Mouse (Mus musculus): Measurements from ENCODE around the gene Mettl8. TPM values are rescaled to one million over a fixed set of nuclear protein-coding genes. Genes with fewer than 3 reads are reported as not detected.

Mettl8 gene
- polyA plus RNA-seq, 1 experiment from 2014 or later = 13.8 TPM

DNA sequence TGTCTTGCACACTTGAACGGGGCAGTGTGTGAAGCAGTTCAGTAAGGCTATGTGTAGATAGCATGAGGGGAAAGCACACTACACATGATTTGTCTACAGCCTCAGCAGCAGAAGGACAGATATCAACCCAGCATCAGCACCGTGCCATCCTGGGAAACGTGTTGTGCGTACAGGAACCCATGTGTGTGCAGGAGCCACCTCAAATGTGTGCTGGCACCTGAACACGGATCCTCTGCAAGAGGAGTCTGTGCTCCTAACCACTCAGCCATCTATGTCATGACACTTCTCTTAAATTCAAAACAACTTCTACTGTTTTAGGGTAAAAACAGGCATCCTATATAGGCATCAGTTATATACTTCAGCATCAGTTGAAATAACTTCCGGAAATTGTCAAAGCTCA is 80.6 kb downstream of the Mettl8 start:
- Histone ChIP-seq H3K27ac (ENCODE audit: low read length) (no peak overlapping the region), H3K4me3 (ENCODE audit: low read length) (no peak overlapping the region), H3K36me3 (ENCODE audit: control insufficient read depth, insufficient read depth, low read length) (no peaks in the 10 kb centered on the region), H3K4me2 (ENCODE audit: low read depth, low read length) (no peak overlapping the region), H3K4me1 (ENCODE audit: control insufficient read depth, insufficient read depth, low read length) (no peaks in the 10 kb centered on the region), H3K9ac (ENCODE audit: low read depth, low read length) (no peak overlapping the region), H3K27me3 (replicated peaks; ENCODE audit: control insufficient read depth, insufficient read depth, low read length) (no peaks in the 10 kb centered on the region), H3K9me3 (ENCODE audit: control insufficient read depth, low read length) (no peaks in the 10 kb centered on the region)
- ATAC-seq = no peak
- 90% methylated on average over 6 of the region's 6 CpGs for WGBS

DNA sequence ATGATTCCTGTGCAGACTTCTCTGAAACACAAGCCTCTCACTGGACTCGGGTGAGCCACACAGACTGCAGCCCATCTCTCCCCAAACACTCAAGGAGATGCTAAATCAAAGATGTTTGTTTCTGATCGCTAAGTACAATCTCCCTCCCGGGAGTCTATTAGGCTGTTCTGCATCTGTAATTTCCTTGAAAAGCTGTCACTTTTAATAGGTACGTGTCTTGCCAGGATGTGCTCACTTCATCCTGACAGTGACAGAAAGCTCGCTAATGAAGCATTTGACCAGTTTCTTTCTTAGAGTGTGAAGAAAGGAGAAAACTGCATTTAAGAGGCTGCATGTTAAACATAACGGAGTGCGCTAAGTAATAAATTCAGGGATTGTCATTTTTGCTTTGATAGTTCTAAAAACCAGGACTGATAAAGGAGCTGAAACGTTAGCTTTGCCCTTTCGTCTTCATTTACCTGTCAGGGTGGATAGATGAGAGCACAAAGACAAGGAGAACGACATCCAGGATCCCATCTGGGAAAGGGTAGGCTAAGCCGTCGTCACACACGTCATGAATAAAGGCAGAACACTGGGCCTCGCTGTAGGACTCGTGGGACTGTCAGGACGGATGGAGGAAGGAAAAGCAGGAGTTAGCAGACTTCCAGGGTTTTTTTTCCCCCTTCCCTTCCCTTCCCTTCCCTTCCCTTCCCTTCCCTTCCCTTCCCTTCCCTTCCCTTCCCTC is 82.4 kb downstream of the Mettl8 start:
- H3K27ac ChIP-seq (ENCODE audit: low read length) = no peak overlapping the region

DNA sequence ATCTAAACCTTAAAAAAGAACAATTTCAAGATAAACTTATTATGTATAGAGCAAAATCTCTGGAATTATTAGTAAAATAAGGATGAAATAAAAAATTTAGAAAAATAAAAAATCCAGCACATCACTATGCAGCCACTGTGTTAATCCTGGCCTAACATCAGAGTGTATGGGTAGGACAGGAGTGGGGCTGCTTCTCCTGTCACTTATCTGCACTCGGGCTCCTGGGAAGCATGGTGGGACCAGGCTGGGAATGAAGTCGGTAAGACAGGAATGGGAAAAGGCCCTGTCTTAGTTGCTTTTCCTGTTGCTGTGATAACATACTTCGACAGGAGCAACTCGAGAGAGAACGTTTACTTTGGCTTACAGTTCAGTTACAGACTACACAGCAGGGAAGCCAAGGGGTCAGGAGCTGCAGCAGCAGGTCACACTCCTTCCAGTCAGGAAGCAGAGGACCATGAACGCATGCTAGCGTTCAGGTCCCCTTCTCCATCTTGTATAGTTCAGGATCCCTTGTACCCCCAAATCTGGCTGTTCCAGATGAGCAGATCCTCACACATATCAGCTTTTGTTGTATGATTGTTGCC is 85.1 kb downstream of the Mettl8 start:
- no peak overlapping the region for H3K4me2 ChIP-seq (ENCODE audit: low read depth, low read length)
- H3K36me3 ChIP-seq (ENCODE audit: control insufficient read depth, insufficient read depth, low read length) = no peaks in the 10 kb centered on the region
- no peaks in the 10 kb centered on the region for H3K4me1 ChIP-seq (ENCODE audit: control insufficient read depth, insufficient read depth, low read length)
- no peak overlapping the region for H3K4me3 ChIP-seq (ENCODE audit: low read length)
- no peaks in the 10 kb centered on the region for H3K9me3 ChIP-seq (ENCODE audit: control insufficient read depth, low read length)
- H3K27ac ChIP-seq (ENCODE audit: low read length) = no peak overlapping the region
- H3K9ac ChIP-seq (ENCODE audit: low read depth, low read length) = no peak overlapping the region
- no peak for ATAC-seq
- H3K27me3 ChIP-seq (replicated peaks; ENCODE audit: control insufficient read depth, insufficient read depth, low read length) = no peaks in the 10 kb centered on the region
- 47% methylated on average over 7 of the region's 7 CpGs for WGBS

More for the DNA sequence above, 82.4 kb downstream of the Mettl8 start:
- no peaks in the 10 kb centered on the region for H3K27me3 ChIP-seq (replicated peaks; ENCODE audit: control insufficient read depth, insufficient read depth, low read length)
- no peaks in the 10 kb centered on the region for H3K36me3 ChIP-seq (ENCODE audit: control insufficient read depth, insufficient read depth, low read length)
- no peak overlapping the region for H3K4me2 ChIP-seq (ENCODE audit: low read depth, low read length)
- no peak overlapping the region for H3K4me3 ChIP-seq (ENCODE audit: low read length)
- H3K9me3 ChIP-seq (ENCODE audit: control insufficient read depth, low read length) = no peaks in the 10 kb centered on the region
- no peak overlapping the region for H3K9ac ChIP-seq (ENCODE audit: low read depth, low read length)
- H3K4me1 ChIP-seq (ENCODE audit: control insufficient read depth, insufficient read depth, low read length) = no peaks in the 10 kb centered on the region
- no peak for ATAC-seq
- 75% methylated on average over 16 of the region's 16 CpGs for WGBS

DNA sequence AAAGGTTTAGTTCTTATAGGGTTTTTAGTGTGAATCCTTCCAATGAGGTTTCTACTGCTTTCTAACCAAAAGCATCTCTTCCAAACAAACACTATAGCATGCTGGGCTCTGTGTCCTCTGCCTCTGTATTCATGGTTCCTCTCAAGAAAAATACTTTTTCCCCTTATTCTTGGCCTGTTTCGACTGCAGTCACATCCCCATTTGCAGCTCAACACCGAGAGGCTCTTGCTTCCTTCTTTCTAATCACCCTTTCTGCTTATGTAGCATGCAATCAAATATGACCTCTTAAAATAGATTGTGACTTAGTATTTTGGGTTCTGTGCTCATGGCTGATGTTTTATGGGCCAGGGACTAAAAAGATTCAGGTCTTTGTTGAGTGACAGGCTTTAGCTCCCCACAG is 87.1 kb downstream of the Mettl8 start:
- no peak overlapping the region for H3K4me2 ChIP-seq (ENCODE audit: low read depth, low read length)
- H3K36me3 ChIP-seq (ENCODE audit: control insufficient read depth, insufficient read depth, low read length) = no peaks in the 10 kb centered on the region
- no peak overlapping the region for H3K4me3 ChIP-seq (ENCODE audit: low read length)
- no peak overlapping the region for H3K9ac ChIP-seq (ENCODE audit: low read depth, low read length)
- WGBS = 85% methylated on average over 2 of the region's 2 CpGs
- H3K27me3 ChIP-seq (replicated peaks; ENCODE audit: control insufficient read depth, insufficient read depth, low read length) = no peaks in the 10 kb centered on the region
- H3K9me3 ChIP-seq (ENCODE audit: control insufficient read depth, low read length) = no peaks in the 10 kb centered on the region
- H3K27ac ChIP-seq (ENCODE audit: low read length) = no peak overlapping the region
- no peak for ATAC-seq
- H3K4me1 ChIP-seq (ENCODE audit: control insufficient read depth, insufficient read depth, low read length) = no peaks in the 10 kb centered on the region

DNA sequence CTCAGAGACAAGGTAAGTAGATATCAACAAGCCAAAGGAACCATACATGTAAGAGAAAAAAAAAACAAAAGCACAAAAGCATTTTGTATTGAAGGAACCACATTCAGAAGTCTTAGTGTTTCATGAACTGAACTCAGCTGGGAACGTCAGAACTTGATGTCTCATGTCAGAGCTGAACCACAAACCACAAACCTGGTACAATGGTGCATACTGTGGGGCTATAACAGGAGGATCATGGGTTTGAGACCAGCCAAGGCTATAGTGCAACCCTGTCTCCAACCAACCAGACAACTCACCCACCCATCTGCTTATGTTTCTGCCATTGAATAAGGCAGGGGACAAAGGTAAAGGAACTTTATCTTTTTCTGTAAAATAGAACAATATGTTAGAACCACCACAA is 88.2 kb downstream of the Mettl8 start:
- no peak overlapping the region for H3K27ac ChIP-seq (ENCODE audit: low read length)
- no peaks in the 10 kb centered on the region for H3K36me3 ChIP-seq (ENCODE audit: control insufficient read depth, insufficient read depth, low read length)
- H3K27me3 ChIP-seq (replicated peaks; ENCODE audit: control insufficient read depth, insufficient read depth, low read length) = no peaks in the 10 kb centered on the region
- H3K4me1 ChIP-seq (ENCODE audit: control insufficient read depth, insufficient read depth, low read length) = no peaks in the 10 kb centered on the region
- H3K9me3 ChIP-seq (ENCODE audit: control insufficient read depth, low read length) = no peaks in the 10 kb centered on the region
- no peak overlapping the region for H3K4me3 ChIP-seq (ENCODE audit: low read length)
- 69% methylated on average over 1 of the region's 1 CpGs for WGBS
- no peak overlapping the region for H3K9ac ChIP-seq (ENCODE audit: low read depth, low read length)
- no peak for ATAC-seq
- H3K4me2 ChIP-seq (ENCODE audit: low read depth, low read length) = no peak overlapping the region

DNA sequence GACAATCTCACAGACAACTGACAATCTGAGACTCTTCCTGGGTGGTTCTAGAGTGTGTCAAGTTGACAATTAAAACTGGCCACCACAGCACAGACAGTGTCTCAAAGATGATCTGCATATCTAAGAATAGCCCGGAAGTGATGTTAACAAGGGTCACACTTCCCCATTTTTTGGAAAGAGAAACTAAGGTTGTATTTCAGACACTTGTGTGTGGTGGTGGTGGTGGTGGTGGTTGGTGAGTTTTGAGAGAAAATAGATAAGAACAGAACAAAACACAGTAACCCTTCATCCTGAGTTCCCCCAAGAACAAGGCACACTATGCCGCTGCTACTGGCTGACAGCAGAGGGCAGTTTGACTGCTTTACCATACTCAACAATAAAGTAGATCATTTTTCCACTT is 90.6 kb downstream of the Mettl8 start:
- H3K4me1 ChIP-seq (ENCODE audit: control insufficient read depth, insufficient read depth, low read length) = no peaks in the 10 kb centered on the region
- H3K36me3 ChIP-seq (ENCODE audit: control insufficient read depth, insufficient read depth, low read length) = no peaks in the 10 kb centered on the region
- H3K4me3 ChIP-seq (ENCODE audit: low read length) = no peak overlapping the region
- ATAC-seq = no peak
- H3K27me3 ChIP-seq (replicated peaks; ENCODE audit: control insufficient read depth, insufficient read depth, low read length) = no peaks in the 10 kb centered on the region
- no peak overlapping the region for H3K4me2 ChIP-seq (ENCODE audit: low read depth, low read length)
- H3K27ac ChIP-seq (ENCODE audit: low read length) = no peak overlapping the region
- 93% methylated on average over 2 of the region's 2 CpGs for WGBS
- no peak overlapping the region for H3K9ac ChIP-seq (ENCODE audit: low read depth, low read length)
- no peaks in the 10 kb centered on the region for H3K9me3 ChIP-seq (ENCODE audit: control insufficient read depth, low read length)

DNA sequence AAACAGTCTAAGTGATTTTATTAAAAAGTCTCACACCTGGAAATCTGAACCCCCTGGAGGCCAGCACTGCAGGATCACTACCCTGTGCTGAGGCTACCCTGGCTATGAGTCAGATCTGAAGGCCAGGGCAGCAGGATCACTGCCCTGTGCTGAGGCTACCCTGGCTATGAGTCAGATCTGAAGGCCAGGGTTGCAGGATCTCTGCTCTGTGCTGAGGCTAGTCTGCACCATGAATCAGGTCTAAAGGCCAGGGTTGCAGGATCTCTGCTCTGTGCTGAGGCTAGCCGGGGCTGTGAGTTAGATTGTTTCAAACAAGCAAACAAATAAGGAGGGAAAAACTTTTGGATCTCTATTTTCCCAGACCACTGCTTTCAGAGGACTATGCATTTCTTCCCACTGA is 92.5 kb downstream of the Mettl8 start:
- no peak overlapping the region for H3K27ac ChIP-seq (ENCODE audit: low read length)
- 80% methylated on average over 1 of the region's 1 CpGs for WGBS
- no peak for ATAC-seq

DNA sequence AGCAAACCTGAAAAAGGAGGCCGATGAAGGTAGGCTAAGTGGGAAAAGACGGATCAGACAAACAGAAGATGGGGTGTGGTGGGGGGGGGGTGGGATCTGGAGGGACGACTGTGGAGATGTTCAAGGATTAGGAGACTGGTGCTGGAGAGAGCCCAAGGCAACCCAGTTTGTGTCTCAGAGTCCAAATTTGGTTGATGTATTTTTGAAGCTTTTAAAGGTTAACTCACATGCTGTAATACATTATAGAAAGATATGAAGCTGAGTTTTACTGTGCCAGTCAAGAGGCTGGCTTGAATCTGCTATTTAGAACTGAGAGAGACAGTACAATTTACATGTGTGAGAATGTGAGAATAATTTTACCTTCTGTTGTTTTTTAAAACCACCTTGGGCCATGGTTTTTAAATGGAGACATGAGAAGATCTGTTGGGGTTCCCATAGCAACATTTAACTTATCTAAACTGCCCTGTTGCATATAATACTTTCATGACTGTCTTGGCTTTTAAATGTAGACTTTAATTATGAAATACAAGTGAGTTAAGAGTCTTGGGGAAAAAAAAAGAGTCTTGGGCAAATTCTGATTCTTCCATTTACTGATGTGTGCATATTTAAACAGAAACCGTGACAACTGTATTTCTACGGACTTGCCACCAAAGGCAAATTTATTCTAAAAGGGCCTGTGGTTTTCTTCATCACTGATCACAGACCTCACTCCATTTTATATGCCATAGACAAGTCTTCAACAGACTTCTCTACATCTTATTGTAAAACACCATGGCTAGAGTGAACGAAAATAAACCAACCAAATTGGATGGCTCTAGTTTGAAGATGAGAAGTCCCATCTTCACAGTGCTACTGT is 94.1 kb downstream of the Mettl8 start:
- no peaks in the 10 kb centered on the region for H3K27me3 ChIP-seq (replicated peaks; ENCODE audit: control insufficient read depth, insufficient read depth, low read length)
- no peaks in the 10 kb centered on the region for H3K36me3 ChIP-seq (ENCODE audit: control insufficient read depth, insufficient read depth, low read length)
- no peaks in the 10 kb centered on the region for H3K9me3 ChIP-seq (ENCODE audit: control insufficient read depth, low read length)
- ATAC-seq = no peak
- 75% methylated on average over 6 of the region's 6 CpGs for WGBS
- H3K4me3 ChIP-seq (ENCODE audit: low read length) = no peak overlapping the region
- no peaks in the 10 kb centered on the region for H3K4me1 ChIP-seq (ENCODE audit: control insufficient read depth, insufficient read depth, low read length)
- H3K4me2 ChIP-seq (ENCODE audit: low read depth, low read length) = no peak overlapping the region
- H3K27ac ChIP-seq (ENCODE audit: low read length) = no peak overlapping the region
- H3K9ac ChIP-seq (ENCODE audit: low read depth, low read length) = no peak overlapping the region

More for the DNA sequence above, 92.5 kb downstream of the Mettl8 start:
- H3K36me3 ChIP-seq (ENCODE audit: control insufficient read depth, insufficient read depth, low read length) = no peaks in the 10 kb centered on the region
- no peaks in the 10 kb centered on the region for H3K9me3 ChIP-seq (ENCODE audit: control insufficient read depth, low read length)
- H3K27me3 ChIP-seq (replicated peaks; ENCODE audit: control insufficient read depth, insufficient read depth, low read length) = no peaks in the 10 kb centered on the region
- no peaks in the 10 kb centered on the region for H3K4me1 ChIP-seq (ENCODE audit: control insufficient read depth, insufficient read depth, low read length)
- H3K4me2 ChIP-seq (ENCODE audit: low read depth, low read length) = no peak overlapping the region
- H3K9ac ChIP-seq (ENCODE audit: low read depth, low read length) = no peak overlapping the region
- no peak overlapping the region for H3K4me3 ChIP-seq (ENCODE audit: low read length)

DNA sequence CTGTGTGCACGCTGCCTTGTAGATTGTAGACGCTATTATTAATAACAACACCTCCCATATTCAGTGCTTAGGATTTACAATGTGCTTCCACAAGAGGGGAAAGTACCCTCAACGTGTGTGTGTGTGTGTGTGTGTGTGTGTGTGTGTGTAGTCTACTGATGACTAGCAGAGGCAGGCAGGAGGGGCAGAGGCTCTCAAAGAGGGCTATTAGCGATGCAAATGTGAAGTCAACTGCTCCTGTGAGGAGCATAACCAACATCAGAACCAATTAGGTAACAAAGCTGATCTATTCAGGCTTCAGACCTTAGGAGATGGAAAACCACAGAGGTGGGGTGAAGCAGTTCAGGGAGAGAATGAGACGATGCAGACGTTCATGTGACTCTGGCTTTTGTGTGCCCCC is 95.3 kb downstream of the Mettl8 start:
- no peak for ATAC-seq
- WGBS = 74% methylated on average over 6 of the region's 6 CpGs
- no peaks in the 10 kb centered on the region for H3K9me3 ChIP-seq (ENCODE audit: control insufficient read depth, low read length)
- no peak overlapping the region for H3K4me2 ChIP-seq (ENCODE audit: low read depth, low read length)
- H3K27ac ChIP-seq (ENCODE audit: low read length) = no peak overlapping the region
- no peaks in the 10 kb centered on the region for H3K4me1 ChIP-seq (ENCODE audit: control insufficient read depth, insufficient read depth, low read length)
- no peaks in the 10 kb centered on the region for H3K27me3 ChIP-seq (replicated peaks; ENCODE audit: control insufficient read depth, insufficient read depth, low read length)
- no peak overlapping the region for H3K9ac ChIP-seq (ENCODE audit: low read depth, low read length)
- no peak overlapping the region for H3K4me3 ChIP-seq (ENCODE audit: low read length)
- H3K36me3 ChIP-seq (ENCODE audit: control insufficient read depth, insufficient read depth, low read length) = no peaks in the 10 kb centered on the region

Data from intestine, embryonic 16.5 days (tissue).